Mouse (Mus musculus): ENCODE results near the gene Stt3a. TPM values are rescaled to one million over a fixed set of nuclear protein-coding genes. Genes with fewer than 3 reads are reported as not detected.
A peak's percentile ranks its signal among the peaks of the same experiment; 100 is the strongest.

Stt3a gene
- polyA plus RNA-seq, 1 experiment from 2014 or later, result 140 TPM

DNA sequence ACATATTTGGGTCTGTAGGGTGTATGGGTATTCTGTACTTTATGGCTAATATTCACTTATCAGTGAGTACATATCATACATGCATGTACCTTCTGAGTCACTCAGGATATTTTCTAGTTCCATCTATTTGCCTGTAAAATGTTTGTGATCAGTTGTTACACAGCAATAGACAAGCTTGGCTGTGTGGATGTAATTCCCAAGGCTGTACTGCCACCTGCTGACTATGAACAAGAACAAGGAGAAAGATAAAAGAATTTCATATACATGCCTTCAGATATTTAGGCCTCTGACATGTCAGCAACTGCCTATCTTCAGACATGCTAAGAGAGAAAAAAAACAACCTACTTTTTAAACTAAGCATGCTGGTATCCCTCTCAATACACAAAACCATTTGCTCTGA, 80.2 kb downstream of the Stt3a start:
- ATAC-seq (ENCODE audit: low FRiP score) (no peak), DNase-seq (ENCODE audit: low spot score) (peak; percentile 5)

DNA sequence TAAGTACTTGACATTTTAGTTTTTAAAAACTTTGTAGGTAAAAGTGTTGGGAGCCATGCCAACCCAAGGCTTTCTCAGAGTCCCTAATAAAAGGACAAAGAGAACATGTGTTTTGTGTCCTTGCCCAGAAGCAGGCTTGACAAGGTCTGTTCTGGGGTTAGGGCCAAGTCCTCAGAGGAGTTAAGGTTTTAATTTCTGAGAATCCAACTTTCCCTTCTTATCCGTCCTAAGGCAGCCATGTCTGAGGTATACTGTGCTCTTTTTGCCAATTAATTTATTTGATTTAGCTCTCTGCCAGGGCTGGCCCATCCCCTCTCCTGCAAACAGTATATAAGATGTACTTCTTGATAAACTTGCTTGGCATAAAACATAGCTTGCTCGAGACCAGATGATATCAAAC, 86.1 kb downstream of the Stt3a start:
- Histone ChIP-seq H3K4me2 (replicated peaks; ENCODE audit: low read depth, low read length) (no peak overlapping the region), H3K4me1 (replicated peaks; ENCODE audit: control insufficient read depth, insufficient read depth, low read length) (no peaks in the 10 kb centered on the region), H3K27me3 (ENCODE audit: control insufficient read depth, insufficient read depth, low read length) (no peaks in the 10 kb centered on the region), H3K27ac (ENCODE audit: low read depth, low read length) (no peak overlapping the region), H3K9me3 (ENCODE audit: control insufficient read depth, low read length) (no peaks in the 10 kb centered on the region), H3K9ac (ENCODE audit: low read depth, low read length) (no peak overlapping the region), H3K4me3 (ENCODE audit: low read depth, low read length) (no peak overlapping the region), H3K36me3 (ENCODE audit: control insufficient read depth, insufficient read depth, low read length) (no peaks in the 10 kb centered on the region)
- 86% methylated on average over 2 of the region's 2 CpGs for WGBS
- DNase-seq (ENCODE audit: low spot score) (no peak), ATAC-seq (ENCODE audit: low FRiP score) (no peak)

More for the DNA sequence above, 80.2 kb downstream of the Stt3a start:
- no peak overlapping the region for H3K27ac ChIP-seq (ENCODE audit: low read depth, low read length)
- no peak overlapping the region for H3K4me3 ChIP-seq (ENCODE audit: low read depth, low read length)
- H3K4me1 ChIP-seq (replicated peaks; ENCODE audit: control insufficient read depth, insufficient read depth, low read length), result no peaks in the 10 kb centered on the region
- H3K27me3 ChIP-seq (ENCODE audit: control insufficient read depth, insufficient read depth, low read length), result no peaks in the 10 kb centered on the region
- H3K9ac ChIP-seq (ENCODE audit: low read depth, low read length), result no peak overlapping the region
- H3K4me2 ChIP-seq (replicated peaks; ENCODE audit: low read depth, low read length), result no peak overlapping the region
- H3K36me3 ChIP-seq (ENCODE audit: control insufficient read depth, insufficient read depth, low read length), result no peaks in the 10 kb centered on the region
- H3K9me3 ChIP-seq (ENCODE audit: control insufficient read depth, low read length), result no peaks in the 10 kb centered on the region

Other genes with a start within 250 kb of the Stt3a start
- not detected in 2 replicates for gene Gm5615, start 225.7 kb downstream of the Stt3a start, polyA plus RNA-seq (2014; fragmentation: Nextera tagmentation; extraction: Ambion mirVana)
- not detected in 2 replicates for gene Gm17689, start 185.0 kb downstream of the Stt3a start, polyA plus RNA-seq (2014; fragmentation: Nextera tagmentation; extraction: Ambion mirVana)
- gene A630095E13Rik, start 124.3 kb downstream of the Stt3a start, polyA plus RNA-seq (2014; fragmentation: Nextera tagmentation; extraction: Ambion mirVana), result not detected in 2 replicates
- not detected in 2 replicates for gene Acrv1, start 74.5 kb downstream of the Stt3a start, polyA plus RNA-seq (2014; fragmentation: Nextera tagmentation; extraction: Ambion mirVana)
- gene Chek1, start 40.6 kb downstream of the Stt3a start, polyA plus RNA-seq (2014; fragmentation: Nextera tagmentation; extraction: Ambion mirVana), result 40.4 and 46.2 TPM in 2 replicates
- gene Ei24, start 29.7 kb upstream of the Stt3a start, polyA plus RNA-seq (2014; fragmentation: Nextera tagmentation; extraction: Ambion mirVana), result 61.7 and 68.7 TPM in 2 replicates
- gene Fez1, start 54.2 kb upstream of the Stt3a start, polyA plus RNA-seq (2014; fragmentation: Nextera tagmentation; extraction: Ambion mirVana), result 343 and 384 TPM in 2 replicates

All from hindbrain, embryonic 11.5 days (tissue).